Mouse (Mus musculus) C2C12 (cell line): Measurements from ENCODE around the gene Ap5b1.

Experiments
- CEBPB ChIP-seq: IDR thresholded peaks from one replicate; pipeline ENCODE4 v1.6.1; 2011; ENCODE audit warnings: low read depth, mild to moderate bottlenecking, control low read depth, moderate library complexity
- CTCF ChIP-seq: IDR thresholded peaks from one replicate; pipeline ENCODE4 v1.5.1; 2011; ENCODE audit not compliant: control insufficient read depth, insufficient read depth, insufficient read length
- FOSL1 ChIP-seq: IDR thresholded peaks from one replicate; pipeline ENCODE4 v1.8.0; 2011; ENCODE audit warnings: mild to moderate bottlenecking, low read length; ENCODE audit not compliant: poor library complexity, insufficient read depth, severe bottlenecking
- MAX ChIP-seq: IDR thresholded peaks from one replicate; pipeline ENCODE4 v1.6.1; 2011; ENCODE audit warnings: mild to moderate bottlenecking, control low read depth
- USF1 ChIP-seq: IDR thresholded peaks from one replicate; pipeline ENCODE4 v1.6.1; 2011; ENCODE audit warnings: low read depth, mild to moderate bottlenecking, control low read depth, moderate library complexity

- TF ChIP-seq CTCF (peak; percentile 99), CEBPB (no peak), USF1 (no peak), FOSL1 (no peak), MAX (no peak)
Observed at GRCm38 (mm10) chr19:5529325-5530137, 38.3 kb upstream of the Ap5b1 start.
